Mouse (Mus musculus) gastrocnemius, adult 18-20 months (tissue): ENCODE data around the gene Rtkn2. TPM values are rescaled to one million over a fixed set of nuclear protein-coding genes. Genes with fewer than 3 reads are reported as not detected.

ENCODE experiments used
- DNase-seq: peaks from one replicate; pipeline ENCODE4 v3.0.0; 2021; ENCODE audit warnings: low spot score
- total RNA-seq, 2 experiments: library from RNA; stranded (reverse); gene quantifications; 2 replicates each; pipeline ENCODE4 v1.2.3; 2021

Rtkn2 gene
- total RNA-seq, 2 experiments from 2014 or later = 0.41 to 0.47 TPM

- no peak for DNase-seq
Observed at GRCm38 (mm10) chr10:67995356-67995755, 16.0 kb downstream of the Rtkn2 start.

- peak; percentile 38 for DNase-seq
Observed at GRCm38 (mm10) chr10:67996171-67996570, 16.8 kb downstream of the Rtkn2 start.

GRCm38 (mm10) chr10:67998116-67998635 lies 18.8 kb downstream of the Rtkn2 start:
- DNase-seq = peak; percentile 28

DNA sequence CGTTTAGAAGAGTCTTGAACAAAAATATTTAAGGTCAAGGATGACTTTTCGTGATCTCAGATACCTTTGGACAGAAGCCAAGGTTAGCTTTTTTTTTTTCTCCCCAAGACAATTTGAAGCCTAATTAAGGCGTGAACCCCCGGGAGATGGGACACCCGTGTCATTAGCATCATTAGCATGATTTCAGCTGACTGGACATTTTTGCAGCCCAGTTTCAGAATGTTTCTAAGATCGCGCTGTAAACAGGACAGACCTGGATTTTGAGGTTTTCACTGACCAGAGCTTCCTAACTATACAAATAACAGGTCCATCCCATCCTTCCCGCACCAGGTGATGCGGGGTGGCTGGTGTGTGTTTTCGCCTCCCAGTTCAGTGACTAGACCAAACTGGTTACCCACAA lies 19.8 kb downstream of the Rtkn2 start:
- no peak for DNase-seq

- DNase-seq = no peak
Observed at GRCm38 (mm10) chr10:68001456-68001855, 22.1 kb downstream of the Rtkn2 start.

DNA sequence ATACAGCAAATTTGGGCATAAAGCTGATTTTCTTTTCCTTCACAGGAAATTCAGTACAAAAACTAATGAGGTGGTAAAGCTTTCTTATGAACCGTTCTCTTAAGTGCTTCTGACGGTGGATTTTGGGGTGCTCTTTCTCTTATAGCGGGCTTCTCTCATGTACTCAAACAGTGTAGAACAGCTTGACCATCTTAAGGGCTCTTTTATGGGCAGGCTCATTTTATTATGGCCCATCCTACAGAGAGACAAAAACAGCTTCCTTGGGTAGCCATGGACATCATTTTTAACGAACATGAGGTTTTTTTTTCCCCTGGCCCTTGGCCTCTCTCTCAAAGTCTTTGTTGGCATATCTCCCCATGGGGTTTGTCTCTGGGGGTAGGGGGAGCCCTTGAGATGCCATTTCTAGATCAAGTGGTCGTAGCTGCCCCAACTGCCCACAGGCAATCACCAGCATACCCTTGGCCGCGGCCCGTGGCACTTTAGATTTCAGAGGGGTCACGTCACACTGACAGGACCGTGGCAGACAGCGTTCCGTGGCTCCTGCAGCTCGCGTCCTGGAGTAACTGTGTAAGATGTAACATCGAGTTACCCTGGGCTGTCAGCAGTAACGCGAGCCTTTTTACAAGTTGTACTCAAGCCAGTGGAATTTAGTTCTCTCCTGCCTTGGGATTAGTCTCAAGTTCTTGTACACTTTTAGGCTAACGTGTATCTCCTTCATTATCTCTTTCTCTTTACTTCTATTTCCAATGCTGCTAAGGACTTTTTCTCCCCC lies 24.5 kb downstream of the Rtkn2 start:
- DNase-seq = peak; percentile 80

DNA sequence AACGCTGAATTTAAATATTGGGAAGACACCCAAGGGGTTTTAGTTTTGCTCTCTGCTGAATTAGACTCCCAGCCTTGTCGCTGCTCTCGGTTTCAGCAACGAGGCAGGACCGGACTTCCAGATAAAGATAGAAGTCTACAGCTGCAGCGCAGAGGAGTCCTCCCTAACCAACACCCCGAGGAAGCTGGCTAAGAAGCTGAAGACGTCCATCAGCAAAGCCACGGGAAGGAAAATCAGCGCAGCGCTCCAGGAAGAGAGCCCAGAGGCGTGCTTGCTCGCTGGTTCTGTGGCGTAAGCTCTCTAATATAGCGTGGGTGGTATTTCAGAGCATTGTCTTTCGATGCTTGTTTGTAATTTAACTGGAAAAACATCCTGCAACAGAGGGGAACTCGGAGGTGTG lies 26.0 kb downstream of the Rtkn2 start:
- DNase-seq = peak; percentile 41

DNA sequence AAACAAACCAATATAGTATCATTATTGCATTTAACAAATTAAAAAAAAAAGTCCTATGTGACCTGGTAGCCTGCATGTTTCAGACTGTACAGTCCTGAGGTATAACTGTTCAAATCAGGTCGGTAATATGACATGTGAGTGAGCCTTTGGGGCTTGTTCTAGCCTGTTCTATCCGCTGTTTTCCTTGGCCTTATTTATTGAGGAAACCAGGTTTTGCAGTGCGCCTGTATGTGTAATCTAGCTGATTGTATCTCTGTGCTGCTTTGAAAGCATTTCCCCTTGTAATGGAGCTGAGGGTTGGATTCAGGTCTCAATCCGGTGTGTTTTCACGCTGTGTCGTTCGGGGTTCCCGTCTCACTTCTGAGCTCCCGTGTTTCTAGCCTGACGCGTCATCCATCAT lies 27.1 kb downstream of the Rtkn2 start:
- no peak for DNase-seq

- DNase-seq = no peak
Observed at GRCm38 (mm10) chr10:68007103-68007502, 27.7 kb downstream of the Rtkn2 start.

- peak; percentile 23 for DNase-seq
Observed at GRCm38 (mm10) chr10:68008198-68008955, 29.0 kb downstream of the Rtkn2 start.

- no peak for DNase-seq
Observed at GRCm38 (mm10) chr10:68009301-68009700, 29.9 kb downstream of the Rtkn2 start.

DNA sequence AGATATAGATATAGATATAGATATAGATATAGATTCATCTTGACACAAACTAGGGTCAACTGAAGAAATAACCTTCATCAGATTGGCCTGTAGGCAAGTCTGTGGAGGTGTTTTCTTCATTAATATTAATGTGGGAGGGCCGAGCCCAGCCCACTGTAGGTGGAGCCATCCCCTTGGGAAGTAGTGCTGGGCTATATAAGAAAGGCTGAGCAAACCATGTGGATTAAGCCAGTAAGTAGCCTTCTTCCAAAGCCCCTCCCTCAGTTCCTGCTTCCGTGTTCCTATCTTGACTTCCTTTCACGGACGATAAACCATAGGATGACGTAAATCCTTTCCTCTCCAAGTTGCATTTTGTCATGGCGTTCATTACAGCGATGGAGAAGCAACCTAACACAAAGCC lies 30.5 kb downstream of the Rtkn2 start:
- no peak for DNase-seq

DNA sequence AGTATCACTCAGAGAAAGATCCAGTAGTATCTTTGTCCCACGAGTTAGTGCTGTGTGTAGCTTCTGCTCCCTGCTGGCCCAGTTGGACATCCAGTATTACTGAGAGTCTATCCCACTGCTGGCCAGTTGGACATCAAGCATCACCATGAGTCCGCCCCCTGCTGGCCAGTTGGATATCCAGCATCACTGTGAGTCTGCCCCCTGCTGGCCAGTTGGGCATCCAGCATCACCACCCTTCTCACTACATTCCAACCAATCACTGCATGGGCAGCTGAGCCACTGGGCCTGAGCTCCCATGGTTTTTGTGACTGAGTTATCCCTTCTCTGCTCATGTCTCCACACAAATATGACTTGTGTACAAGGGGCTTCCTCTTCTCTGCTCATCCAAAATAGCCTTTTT lies 33.8 kb downstream of the Rtkn2 start:
- DNase-seq = no peak

- no peak for DNase-seq
Observed at GRCm38 (mm10) chr10:68020755-68021154, 41.4 kb downstream of the Rtkn2 start.

DNA sequence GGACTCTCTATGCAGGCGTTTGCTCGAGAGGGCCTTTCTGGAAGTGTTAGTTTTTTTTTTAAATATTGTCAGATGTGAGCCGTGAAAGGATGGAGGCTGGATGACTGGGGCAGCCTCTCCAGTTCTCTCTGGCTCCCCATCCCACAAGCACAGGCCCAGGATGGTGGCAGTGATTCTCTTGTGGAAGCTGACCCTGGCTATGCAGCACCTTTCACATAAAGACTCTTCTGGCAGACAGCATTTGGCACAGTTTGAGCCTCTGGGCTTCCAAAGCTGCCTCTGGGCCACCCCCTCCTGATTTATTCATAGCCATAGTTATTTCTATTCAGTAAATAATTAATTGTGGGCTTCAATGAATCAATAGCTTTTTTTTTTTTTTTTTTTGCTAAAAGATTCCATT lies 46.3 kb downstream of the Rtkn2 start:
- DNase-seq = no peak

GRCm38 (mm10) chr10:68028327-68029080 lies 49.1 kb downstream of the Rtkn2 start:
- no peak for DNase-seq

DNA sequence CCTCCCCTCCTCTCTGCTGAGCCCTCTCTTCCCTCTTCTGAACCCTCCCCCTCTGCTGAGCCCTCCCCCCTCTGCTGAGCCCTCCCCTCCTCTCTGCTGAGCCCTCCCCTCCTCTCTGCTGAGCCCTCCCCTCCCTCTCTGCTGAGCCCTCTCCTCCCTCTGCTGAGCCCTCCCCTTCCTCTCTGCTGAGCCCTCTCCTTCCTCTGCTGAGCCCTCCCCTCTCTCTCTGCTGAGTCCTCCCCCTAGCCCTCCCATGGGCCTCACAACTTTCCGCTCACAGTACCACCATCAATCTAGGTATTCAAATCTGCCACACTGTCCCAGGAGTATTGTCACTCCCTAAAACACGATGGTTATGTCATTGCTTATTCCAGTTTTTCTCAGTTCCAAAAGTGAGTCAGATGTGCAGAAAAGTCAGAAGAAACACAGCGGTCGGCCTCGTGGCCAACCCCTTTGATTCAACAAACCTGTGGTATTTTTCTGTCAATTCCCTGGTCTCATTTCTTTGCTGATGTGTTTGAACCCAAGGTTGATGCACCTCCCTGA lies 49.8 kb downstream of the Rtkn2 start:
- DNase-seq = no peak

DNA sequence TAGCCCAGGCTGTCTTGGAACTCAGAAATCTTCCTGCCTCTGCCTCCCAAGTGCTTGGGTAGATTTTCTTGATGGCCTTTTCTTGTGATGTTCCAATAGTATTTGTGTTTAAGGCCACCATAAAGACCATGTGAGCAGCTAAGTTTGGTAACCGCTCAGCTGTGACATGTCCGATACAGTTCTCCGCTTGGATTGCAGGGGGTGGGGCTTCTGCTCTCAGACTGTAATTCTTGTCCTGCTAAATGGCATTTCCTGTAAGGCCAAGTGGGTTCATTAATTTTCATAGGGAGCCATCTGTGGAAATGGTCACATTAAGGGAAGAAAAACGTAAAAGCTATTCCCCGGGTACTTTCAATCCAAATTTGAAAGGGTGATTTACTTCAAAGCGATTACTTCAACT lies 50.7 kb downstream of the Rtkn2 start:
- no peak for DNase-seq

- no peak for DNase-seq
Observed at GRCm38 (mm10) chr10:68035707-68036367, 56.5 kb downstream of the Rtkn2 start.

- no peak for DNase-seq
Observed at GRCm38 (mm10) chr10:68036368-68036980, 57.1 kb downstream of the Rtkn2 start.
